Mouse (Mus musculus) small intestine, adult 2 months (tissue): Measurements from ENCODE around the gene 6430531B16Rik.

Experiments used
- CTCF ChIP-seq: fragments of 200-500 bp; IDR thresholded peaks from 2 replicates; pipeline ENCODE4 v1.5.1; 2012; ENCODE audit warnings: low read depth, mild to moderate bottlenecking, control low read depth, inconsistent platforms, low read length, moderate library complexity, mixed read lengths; ENCODE audit not compliant: insufficient replicate concordance, insufficient read length; ENCODE audit errors: extremely low read depth
- POLR2A ChIP-seq: fragments of 200-500 bp; IDR thresholded peaks from 2 replicates; pipeline ENCODE4 v1.6.1; 2012; ENCODE audit warnings: low read depth, mild to moderate bottlenecking, control low read depth, inconsistent platforms, low read length, moderate library complexity

DNA sequence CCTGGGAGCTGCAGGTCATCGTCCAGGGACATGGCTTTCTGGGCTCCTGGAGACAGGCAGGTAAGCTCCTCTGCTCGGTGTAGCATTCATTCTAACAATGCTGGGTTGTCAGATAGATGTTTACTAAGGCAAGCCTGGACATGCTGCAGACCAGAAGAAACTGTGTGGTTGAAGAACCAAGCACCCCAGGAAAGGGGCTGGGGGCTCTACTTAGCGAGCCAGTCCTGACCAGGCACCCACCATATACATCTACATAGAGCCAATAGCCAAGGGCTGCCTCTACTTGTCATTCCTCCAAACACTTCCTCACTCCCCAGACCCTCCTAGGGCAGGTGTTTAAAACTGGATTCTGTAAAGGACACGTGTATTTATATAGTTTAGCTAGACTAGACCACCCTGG is 15.6 kb upstream of the 6430531B16Rik start:
- TF ChIP-seq POLR2A, result no peak
- TF ChIP-seq CTCF, result no peak
